Mouse (Mus musculus) brain, embryonic 14.5 days (tissue): Measurements from ENCODE around the gene Fpr1.

Source experiments
- CTCF ChIP-seq: fragments of 200-500 bp; IDR thresholded peaks from 2 replicates; pipeline ENCODE4 v1.5.1; 2012; ENCODE audit warnings: inconsistent platforms, mild to moderate bottlenecking, moderate library complexity, borderline replicate concordance; ENCODE audit not compliant: insufficient read depth, insufficient read length; ENCODE audit errors: extremely low read depth
- POLR2A ChIP-seq: fragments of 200-500 bp; IDR thresholded peaks from 2 replicates; pipeline ENCODE4 v1.6.1; 2012; ENCODE audit warnings: mild to moderate bottlenecking, inconsistent platforms, borderline replicate concordance; ENCODE audit not compliant: poor library complexity, insufficient read depth, insufficient read length, severe bottlenecking; ENCODE audit errors: extremely low read depth

- TF ChIP-seq POLR2A (no peak), CTCF (no peak)
Measured at GRCm38 (mm10) chr17:17827658-17828190, 56.0 kb downstream of the Fpr1 start.
